Mouse (Mus musculus): ENCODE data around the gene Syvn1.

- no peak for TF ChIP-seq POLR2A (IDR thresholded peaks at IDR 0.05; ENCODE audit: low read depth, low read length)
- TF ChIP-seq MAX (IDR thresholded peaks at IDR 0.05; ENCODE audit: low read length) = no peak
- TF ChIP-seq USF1 (IDR thresholded peaks at IDR 0.05; ENCODE audit: low read depth, low read length) = no peak
- no peak for TF ChIP-seq KAT2A (IDR thresholded peaks at IDR 0.05; ENCODE audit: insufficient replicate concordance, low read length)
- no peak for TF ChIP-seq CHD2 (IDR thresholded peaks at IDR 0.05; ENCODE audit: low read length)
These were observed 17.4 kb upstream of the Syvn1 start for GRCm38 (mm10) chr19:6028991-6029390.
